Mouse (Mus musculus): ENCODE measurements around the gene Stk17b. TPM values are rescaled to one million over a fixed set of nuclear protein-coding genes. Genes with fewer than 3 reads are reported as not detected.
"Not testable (repeated sequence)": the region's sequence is repeated elsewhere in the genome, so short reads cannot be mapped to it uniquely, and the experiment has no call there.

The Stk17b gene
- total RNA-seq, 4 experiments from 2014 or later = 4.0 to 7.2 (median 6.5) TPM

GRCm38 (mm10) chr1:53728489-53729225 lies 56.4 kb downstream of the Stk17b start:
- no peak for DNase-seq (ENCODE audit: low spot score in 2 of 2)

- no peak for DNase-seq (ENCODE audit: low spot score in 2 of 2)
Observed at GRCm38 (mm10) chr1:53726883-53727282, 58.1 kb downstream of the Stk17b start.

- DNase-seq (ENCODE audit: low spot score in 2 of 2) = no peak
Observed at GRCm38 (mm10) chr1:53721353-53721752, 63.7 kb downstream of the Stk17b start.

GRCm38 (mm10) chr1:53720601-53721351 lies 64.2 kb downstream of the Stk17b start:
- DNase-seq (ENCODE audit: low spot score in 2 of 2) = no peak

GRCm38 (mm10) chr1:53715966-53716515 lies 69.0 kb downstream of the Stk17b start:
- DNase-seq (ENCODE audit: low spot score in 2 of 2) = no peak

GRCm38 (mm10) chr1:53715446-53715845 lies 69.6 kb downstream of the Stk17b start:
- DNase-seq (ENCODE audit: low spot score in 2 of 2) = no peak

GRCm38 (mm10) chr1:53713383-53713782 lies 71.6 kb downstream of the Stk17b start:
- DNase-seq (ENCODE audit: low spot score in 2 of 2) = not testable (repeated sequence)

GRCm38 (mm10) chr1:53711069-53711468 lies 74.0 kb downstream of the Stk17b start:
- DNase-seq (ENCODE audit: low spot score in 2 of 2) = no peak

GRCm38 (mm10) chr1:53709602-53710001 lies 75.4 kb downstream of the Stk17b start:
- not testable (repeated sequence) for DNase-seq (ENCODE audit: low spot score in 2 of 2)

GRCm38 (mm10) chr1:53706431-53707361 lies 78.3 kb downstream of the Stk17b start, which contains the start of gene Dnah7a:
TSS of gene Dnah7a (minus strand) at chr1:53706784.
- no peak for DNase-seq (ENCODE audit: low spot score in 2 of 2)

Other genes starting within 250 kb of the Stk17b start
- gene Dnah7a, start 78.4 kb downstream of the Stk17b start, total RNA-seq (2022) = not detected

Measured in gastrocnemius, adult 8-10 months (tissue).